Mouse (Mus musculus) natural killer cell, adult 2 months (primary cell): Measurements from ENCODE around the gene Olfr398.

Experiments used
- DNase-seq, 2 experiments: peaks; one replicate each; pipeline ENCODE4 v3.0.0; 2022; ENCODE audit warnings: low spot score in 2 of 2

The Olfr398 gene

GRCm38 (mm10) chr11:73990307-73990706 lies at the start of gene Olfr398:
TSS of gene Olfr398 (minus strand) at chr11:73990407.
- DNase-seq, result no peak

DNA sequence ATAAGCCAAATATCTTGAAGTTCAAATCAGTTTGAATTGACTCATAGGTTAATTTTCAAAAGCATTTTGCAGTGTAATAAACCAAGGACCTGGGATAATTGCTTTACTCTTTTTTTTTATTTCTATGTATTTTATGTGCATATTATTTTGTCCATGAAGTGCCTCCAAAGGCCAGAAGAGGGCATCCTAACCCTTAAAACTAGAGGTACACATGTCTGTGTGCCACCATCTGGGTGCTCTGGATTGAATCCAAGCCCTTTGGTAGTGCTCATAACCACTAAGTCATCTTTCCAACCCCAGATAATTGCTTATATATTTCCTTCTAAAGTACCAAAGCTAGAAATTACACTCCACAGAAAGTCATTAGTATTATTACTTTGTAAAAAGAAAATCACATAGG lies 2.9 kb upstream of the Olfr398 start:
- no peak for DNase-seq

- no peak for DNase-seq
These were observed 29.7 kb downstream of the Olfr398 start, which contains the start of gene Olfr397 for GRCm38 (mm10) chr11:73960517-73960916. TSS of gene Olfr397 (plus strand) at chr11:73960817.

DNA sequence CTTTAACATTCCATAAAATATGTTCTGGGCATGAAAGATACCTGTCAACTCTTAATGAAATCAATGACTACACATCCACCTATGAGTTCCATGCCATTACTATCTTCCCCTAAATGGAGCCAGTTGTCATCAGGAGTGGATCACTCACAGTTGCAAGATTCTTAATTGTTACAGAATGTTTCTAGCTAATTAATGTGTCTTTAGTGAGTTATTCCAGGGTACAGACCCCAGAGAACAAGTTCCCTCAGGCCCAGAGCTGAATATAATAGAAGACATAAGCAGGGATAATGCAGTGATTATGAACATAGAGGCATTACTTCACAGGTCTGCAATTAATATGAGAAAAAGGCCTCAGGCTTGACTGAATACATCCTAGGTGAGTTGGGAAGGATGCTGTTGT lies 53.8 kb downstream of the Olfr398 start, which contains the start of gene Olfr23:
TSS of gene Olfr23 (plus strand) at position 301 of the 400 bp plus-strand sequence.
- DNase-seq, result no peak
